Mouse (Mus musculus) heart, postnatal 0 days (tissue): ENCODE results near the gene Cfap77.

ENCODE experiments used
- CTCF ChIP-seq: IDR thresholded peaks from 2 replicates; pipeline ENCODE4 v1.5.1; 2016; ENCODE audit warnings: antibody characterized with exemption, control low read depth, low read depth
- EP300 ChIP-seq: IDR thresholded peaks from 2 replicates; pipeline ENCODE4 v1.6.1; 2016; ENCODE audit warnings: antibody characterized with exemption, low read depth

GRCm38 (mm10) chr2:29054545-29054935 lies 326 bp downstream of the Cfap77 start:
- TF ChIP-seq CTCF (no peak), EP300 (no peak)
